Mouse (Mus musculus) thymus, postnatal 0 days (tissue): ENCODE measurements at regions not wholly inside any gene's neighbourhood (a gene's known extent, or its start where the extent isn't known, plus 50 kb on each side); places are given as distances from the start of the nearest gene placed in this dataset.

Source experiments
- DNase-seq: peaks from one replicate; pipeline ENCODE4 v3.0.0-alpha.2; 2015; ENCODE audit warnings: low spot score

GRCm38 (mm10) chr4:10560078-10560477, 314.2 kb upstream of the 2610301B20Rik start:
- DNase-seq, result no peak

DNA sequence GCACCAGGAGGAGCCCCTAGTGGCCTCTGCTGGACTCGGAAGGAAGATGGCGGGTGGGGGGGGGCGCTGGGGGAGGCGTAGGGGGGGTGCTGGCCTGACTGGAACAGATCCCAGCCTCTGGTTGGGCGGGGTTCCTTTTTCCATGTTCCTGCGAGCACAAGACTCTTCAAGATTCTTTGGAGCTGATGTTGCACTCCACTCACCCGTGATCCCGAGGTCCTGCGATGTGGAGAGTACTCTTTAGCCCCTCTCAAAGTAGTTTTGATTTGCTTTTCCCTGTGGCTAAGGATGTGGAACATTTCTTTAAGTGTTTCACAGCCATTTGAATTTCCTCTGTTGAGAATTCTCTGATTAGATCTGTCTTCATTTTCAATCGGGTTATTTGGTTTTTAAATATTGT, 269.8 kb upstream of the 2610301B20Rik start:
- DNase-seq, result no peak

DNA sequence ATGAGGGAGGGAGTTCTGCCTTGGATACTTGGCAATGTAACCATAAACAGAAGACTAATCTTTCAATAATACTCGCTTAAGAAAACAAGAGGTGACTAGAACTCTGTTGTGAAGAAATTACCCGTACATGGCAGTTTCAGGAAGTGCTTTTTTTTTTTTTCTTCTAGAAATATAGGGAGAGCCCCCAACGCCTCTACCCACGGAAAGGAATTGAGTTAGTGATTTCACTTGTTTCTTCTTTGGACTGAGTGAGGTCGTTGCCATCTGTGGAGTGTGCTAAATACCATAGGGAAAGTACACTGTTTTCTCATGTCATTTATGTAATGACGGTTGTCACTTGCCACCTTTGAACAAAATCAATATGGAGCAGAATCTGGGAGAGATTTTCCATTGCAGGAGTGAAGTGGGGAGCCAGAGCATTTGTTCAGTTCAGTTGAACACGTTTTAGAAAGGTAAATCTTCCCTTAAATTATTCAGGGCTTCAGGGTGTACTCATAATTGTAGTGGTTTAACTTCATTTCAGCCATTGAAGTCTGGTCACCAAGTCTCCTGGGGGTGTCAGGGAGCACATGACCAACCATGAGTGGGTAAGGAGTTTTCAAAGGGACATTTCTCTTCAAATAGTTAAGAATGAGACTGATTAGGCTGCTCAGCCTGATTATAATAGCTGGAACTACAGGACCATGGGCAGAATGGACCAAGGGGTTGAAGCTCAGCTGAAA, 266.3 kb upstream of the 2610301B20Rik start:
- DNase-seq, result no peak

GRCm38 (mm10) chr4:10610784-10611183, 263.5 kb upstream of the 2610301B20Rik start:
- no peak for DNase-seq
